Mouse (Mus musculus) midbrain, embryonic 15.5 days (tissue): ENCODE results near the gene Pde4b. TPM values are rescaled to one million over a fixed set of nuclear protein-coding genes. Genes with fewer than 3 reads are reported as not detected.

Source experiments
- ATAC-seq: fragments of 200-750 bp; cut with Nextera tagmentation; replicated peaks from 2 replicates; pipeline ENCODE4 v1.8.0; 2017; ENCODE audit warnings: moderate TSS enrichment
- H3K27ac ChIP-seq: fragments of 300-500 bp; sonication (generic); 2 replicates; pipeline ENCODE4 v1.5.1; 2015; ENCODE audit warnings: mild to moderate bottlenecking, inconsistent platforms
- H3K27me3 ChIP-seq: fragments of 300-500 bp; sonication (generic); replicated peaks from 2 replicates; pipeline ENCODE4 v1.6.1; 2015; ENCODE audit warnings: inconsistent platforms
- H3K36me3 ChIP-seq: fragments of 300-500 bp; sonication (generic); replicated peaks from 2 replicates; pipeline ENCODE4 v1.6.1; 2015; ENCODE audit warnings: inconsistent platforms
- H3K4me1 ChIP-seq: fragments of 300-500 bp; sonication (generic); 2 replicates; pipeline ENCODE4 v1.6.1; 2015; ENCODE audit warnings: inconsistent platforms
- H3K4me2 ChIP-seq: fragments of 300-500 bp; sonication (generic); 2 replicates; pipeline ENCODE4 v1.6.1; 2015; ENCODE audit warnings: inconsistent platforms, mild to moderate bottlenecking, moderate library complexity
- H3K4me3 ChIP-seq: fragments of 300-500 bp; sonication (generic); 2 replicates; pipeline ENCODE4 v1.5.1; 2015; ENCODE audit warnings: mild to moderate bottlenecking, inconsistent platforms
- H3K9ac ChIP-seq: fragments of 300-500 bp; sonication (generic); 2 replicates; pipeline ENCODE4 v1.6.1; 2015; ENCODE audit warnings: mild to moderate bottlenecking, inconsistent platforms
- H3K9me3 ChIP-seq: fragments of 300-500 bp; sonication (generic); 2 replicates; pipeline ENCODE4 v1.6.1; 2016; ENCODE audit warnings: inconsistent platforms
- WGBS: fragments of 180-500 bp; shearing (Covaris S2); methylation state at CpG from one replicate; pipeline ENCODE4 v1.1.7; 2015; ENCODE audit warnings: mixed read lengths; 5-methylcytosine and 5-hydroxymethylcytosine counted together
- polyA plus RNA-seq: library from polyadenylated mRNA; unstranded; fragments of >200 nt; fragmentation: Nextera tagmentation; extraction: Ambion mirVana; gene quantifications from 2 replicates; pipeline ENCODE4 v1.2.1, GENCODE M21; 2015

Gene Pde4b
- polyA plus RNA-seq, 1 experiment from 2014 or later = 54.9 TPM

- no peak for ATAC-seq
- no peaks in the 10 kb centered on the region for H3K9me3 ChIP-seq
- H3K36me3 ChIP-seq = no peaks in the 10 kb centered on the region
- no peak overlapping the region for H3K4me3 ChIP-seq
- H3K27me3 ChIP-seq = no peaks in the 10 kb centered on the region
- H3K27ac ChIP-seq = no peak overlapping the region
- H3K4me2 ChIP-seq = no peak overlapping the region
- no peak overlapping the region for H3K9ac ChIP-seq
- 67% methylated on average over 3 of the region's 3 CpGs for WGBS
- peaks cover 13% of the 10 kb centered on the region for H3K4me1 ChIP-seq
Measured at GRCm38 (mm10) chr4:102425422-102425821, 338.1 kb downstream of the Pde4b start.

GRCm38 (mm10) chr4:102429730-102430341 is 342.5 kb downstream of the Pde4b start:
- H3K4me1 ChIP-seq = peaks cover 13% of the 10 kb centered on the region
- no peak overlapping the region for H3K27ac ChIP-seq
- H3K4me3 ChIP-seq = no peak overlapping the region
- no peaks in the 10 kb centered on the region for H3K27me3 ChIP-seq
- WGBS = 70% methylated on average over 4 of the region's 4 CpGs
- no peaks in the 10 kb centered on the region for H3K9me3 ChIP-seq
- no peak overlapping the region for H3K9ac ChIP-seq
- H3K36me3 ChIP-seq = no peaks in the 10 kb centered on the region
- no peak overlapping the region for H3K4me2 ChIP-seq
- ATAC-seq = no peak

- Histone ChIP-seq H3K9ac (no peak overlapping the region), H3K27me3 (no peaks in the 10 kb centered on the region), H3K4me3 (no peak overlapping the region), H3K4me1 (peaks cover 13% of the 10 kb centered on the region), H3K27ac (0 out of 2 replicates have a peak overlapping the region, but pooled peaks have one; percentile 48), H3K9me3 (no peaks in the 10 kb centered on the region), H3K4me2 (no peak overlapping the region), H3K36me3 (no peaks in the 10 kb centered on the region)
- no peak for ATAC-seq
- 26% methylated on average over 9 of the region's 9 CpGs for whole genome bisulfite sequencing
Measured at GRCm38 (mm10) chr4:102432040-102432782, 344.9 kb downstream of the Pde4b start.

- no peaks in the 10 kb centered on the region for H3K9me3 ChIP-seq
- no peaks in the 10 kb centered on the region for H3K36me3 ChIP-seq
- H3K4me3 ChIP-seq = no peak overlapping the region
- no peak overlapping the region for H3K27ac ChIP-seq
- no peak for ATAC-seq
- H3K4me2 ChIP-seq = no peak overlapping the region
- H3K4me1 ChIP-seq = peaks cover 5% of the 10 kb centered on the region; the same call in 1 of the 2 replicates
- WGBS = 61% methylated on average over 5 of the region's 5 CpGs
- H3K9ac ChIP-seq = no peak overlapping the region
- H3K27me3 ChIP-seq = no peaks in the 10 kb centered on the region
Measured at GRCm38 (mm10) chr4:102439401-102440118, 352.2 kb downstream of the Pde4b start.

GRCm38 (mm10) chr4:102440119-102440481 is 352.8 kb downstream of the Pde4b start:
- H3K27me3 ChIP-seq = no peaks in the 10 kb centered on the region
- H3K9me3 ChIP-seq = no peaks in the 10 kb centered on the region
- 51% methylated on average over 4 of the region's 4 CpGs for WGBS
- no peak overlapping the region for H3K27ac ChIP-seq
- peaks cover 5% of the 10 kb centered on the region; the same call in 1 of the 2 replicates for H3K4me1 ChIP-seq
- no peak overlapping the region for H3K4me3 ChIP-seq
- ATAC-seq = no peak
- H3K36me3 ChIP-seq = no peaks in the 10 kb centered on the region
- no peak overlapping the region for H3K9ac ChIP-seq
- H3K4me2 ChIP-seq = no peak overlapping the region

GRCm38 (mm10) chr4:102443533-102443932 is 356.2 kb downstream of the Pde4b start:
- no peaks in the 10 kb centered on the region for H3K9me3 ChIP-seq
- no peak overlapping the region for H3K4me2 ChIP-seq
- no peak for ATAC-seq
- H3K27me3 ChIP-seq = no peaks in the 10 kb centered on the region
- H3K9ac ChIP-seq = no peak overlapping the region
- WGBS = 72% methylated on average over 5 of the region's 5 CpGs
- H3K36me3 ChIP-seq = no peaks in the 10 kb centered on the region
- H3K4me3 ChIP-seq = no peak overlapping the region
- peaks cover 5% of the 10 kb centered on the region; the same call in 1 of the 2 replicates for H3K4me1 ChIP-seq
- no peak overlapping the region for H3K27ac ChIP-seq

- no peak overlapping the region for H3K4me3 ChIP-seq
- H3K4me1 ChIP-seq = peaks cover 3% of the 10 kb centered on the region; the same call in 1 of the 2 replicates
- H3K36me3 ChIP-seq = no peaks in the 10 kb centered on the region
- no peaks in the 10 kb centered on the region for H3K9me3 ChIP-seq
- no peak overlapping the region for H3K4me2 ChIP-seq
- ATAC-seq = no peak
- H3K9ac ChIP-seq = no peak overlapping the region
- 66% methylated on average over 3 of the region's 3 CpGs for WGBS
- no peak overlapping the region for H3K27ac ChIP-seq
- no peaks in the 10 kb centered on the region for H3K27me3 ChIP-seq
Measured at GRCm38 (mm10) chr4:102444501-102444900, 357.2 kb downstream of the Pde4b start.

GRCm38 (mm10) chr4:102446160-102446945 is 359.0 kb downstream of the Pde4b start:
- no peak for ATAC-seq
- H3K9ac ChIP-seq = no peak overlapping the region
- no peaks in the 10 kb centered on the region for H3K36me3 ChIP-seq
- no peaks in the 10 kb centered on the region for H3K27me3 ChIP-seq
- no peak overlapping the region for H3K4me3 ChIP-seq
- H3K4me1 ChIP-seq = no peaks in the 10 kb centered on the region
- 79% methylated on average over 8 of the region's 8 CpGs for WGBS
- H3K27ac ChIP-seq = no peak overlapping the region
- no peak overlapping the region for H3K4me2 ChIP-seq
- no peaks in the 10 kb centered on the region for H3K9me3 ChIP-seq

GRCm38 (mm10) chr4:102456426-102456825 is 369.1 kb downstream of the Pde4b start:
- Histone ChIP-seq H3K4me3 (no peak overlapping the region), H3K27ac (no peak overlapping the region), H3K36me3 (no peaks in the 10 kb centered on the region), H3K9ac (no peak overlapping the region), H3K4me2 (no peak overlapping the region), H3K27me3 (no peaks in the 10 kb centered on the region), H3K4me1 (no peaks in the 10 kb centered on the region), H3K9me3 (no peaks in the 10 kb centered on the region)
- 75% methylated on average over 3 of the region's 3 CpGs for WGBS
- ATAC-seq = no peak

GRCm38 (mm10) chr4:102459216-102459999 is 372.1 kb downstream of the Pde4b start:
- no peak for ATAC-seq
- WGBS = 66% methylated on average over 5 of the region's 5 CpGs
- no peaks in the 10 kb centered on the region for H3K4me1 ChIP-seq
- no peaks in the 10 kb centered on the region for H3K36me3 ChIP-seq
- H3K9ac ChIP-seq = no peak overlapping the region
- H3K9me3 ChIP-seq = no peaks in the 10 kb centered on the region
- H3K4me2 ChIP-seq = no peak overlapping the region
- H3K27ac ChIP-seq = no peak overlapping the region
- H3K27me3 ChIP-seq = no peaks in the 10 kb centered on the region
- H3K4me3 ChIP-seq = no peak overlapping the region

- no peak overlapping the region for H3K4me2 ChIP-seq
- WGBS = 45% methylated on average over 3 of the region's 3 CpGs
- ATAC-seq = no peak
Measured at GRCm38 (mm10) chr4:102478104-102478503, 390.8 kb downstream of the Pde4b start.

More at GRCm38 (mm10) chr4:102478104-102478503, 390.8 kb downstream of the Pde4b start:
- H3K9me3 ChIP-seq = no peaks in the 10 kb centered on the region
- no peak overlapping the region for H3K27ac ChIP-seq
- H3K4me1 ChIP-seq = no peaks in the 10 kb centered on the region
- H3K36me3 ChIP-seq = no peaks in the 10 kb centered on the region
- H3K4me3 ChIP-seq = no peak overlapping the region
- no peaks in the 10 kb centered on the region for H3K27me3 ChIP-seq
- no peak overlapping the region for H3K9ac ChIP-seq
